Mouse (Mus musculus): Measurements from ENCODE around the gene Zfp989. TPM values are rescaled to one million over a fixed set of nuclear protein-coding genes. Genes with fewer than 3 reads are reported as not detected.
"Not testable (repeated sequence)": the region's sequence is repeated elsewhere in the genome, so short reads cannot be mapped to it uniquely, and the experiment has no call there.

Zfp989 gene
- not detected for total RNA-seq (2021)
- long read RNA-seq, experiment 1 = 0 reads
- long read RNA-seq, experiment 2 = 0 reads

GRCm38 (mm10) chr4:146971757-146972156, at the start of gene Zfp989:
Gene Zfp989, plus strand, starts transcription at chr4:146971976.
- DNase-seq (ENCODE audit: low spot score in 2 of 2) = not testable (repeated sequence)

GRCm38 (mm10) chr4:146932311-146933082, 39.3 kb upstream of the Zfp989 start:
- DNase-seq (ENCODE audit: low spot score in 2 of 2) = no peak

GRCm38 (mm10) chr4:146941691-146942090, 30.1 kb upstream of the Zfp989 start:
- DNase-seq (ENCODE audit: low spot score in 2 of 2) = not testable (repeated sequence)

- DNase-seq (ENCODE audit: low spot score in 2 of 2) = not testable (repeated sequence)
Observed at GRCm38 (mm10) chr4:146976581-146976980, 4.8 kb downstream of the Zfp989 start.

GRCm38 (mm10) chr4:147018400-147018799, 46.6 kb downstream of the Zfp989 start:
- DNase-seq (ENCODE audit: low spot score in 2 of 2) = not testable (repeated sequence)

GRCm38 (mm10) chr4:147021550-147021949, 49.8 kb downstream of the Zfp989 start, which contains the start of gene Rex2:
Gene Rex2, plus strand, starts transcription at chr4:147021850.
- DNase-seq (ENCODE audit: low spot score in 2 of 2) = not testable (repeated sequence)

- DNase-seq (ENCODE audit: low spot score in 2 of 2) = peak in 1 of 2 experiments; percentile 3
Observed at GRCm38 (mm10) chr4:147026374-147026773, 54.6 kb downstream of the Zfp989 start.

- DNase-seq (ENCODE audit: low spot score in 2 of 2) = not testable (repeated sequence)
Observed at GRCm38 (mm10) chr4:147031308-147032036, 59.7 kb downstream of the Zfp989 start.

Other genes with a start within 250 kb of the Zfp989 start
- gene Gm21411, start 62.4 kb upstream of the Zfp989 start, total RNA-seq (2021) = not detected
- gene Rex2, start 49.9 kb downstream of the Zfp989 start, total RNA-seq (2021) = under 1 TPM in 1 of 2 experiments, not detected in 1; 0.32 TPM
- 1 to 10 TPM; 6.8 to 7.4 TPM for gene Zfp991, start 160.1 kb downstream of the Zfp989 start, total RNA-seq (2021)